Mouse (Mus musculus): ENCODE data around the gene Wfikkn1.

Gene Wfikkn1

GRCm38 (mm10) chr17:25880196-25880910 is at the start of gene Wfikkn1:
Gene Wfikkn1, minus strand, starts transcription at chr17:25880858.
- no peak for DNase-seq (ENCODE audit: low read depth, low spot score)

GRCm38 (mm10) chr17:25925348-25925747 is 44.7 kb upstream of the Wfikkn1 start:
- no peak for DNase-seq (ENCODE audit: low read depth, low spot score)

- no peak for DNase-seq (ENCODE audit: low read depth, low spot score)
Measured at GRCm38 (mm10) chr17:25922120-25922519, 41.5 kb upstream of the Wfikkn1 start.

GRCm38 (mm10) chr17:25919786-25920642 is 39.4 kb upstream of the Wfikkn1 start:
- DNase-seq (ENCODE audit: low read depth, low spot score) = peak; percentile 100

- peak; percentile 61 for DNase-seq (ENCODE audit: low read depth, low spot score)
Measured at GRCm38 (mm10) chr17:25919144-25919785, 38.6 kb upstream of the Wfikkn1 start, which contains the start of gene Rab40c. Gene Rab40c, minus strand, starts transcription at chr17:25919727.

GRCm38 (mm10) chr17:25918037-25918750 is 37.5 kb upstream of the Wfikkn1 start:
- no peak for DNase-seq (ENCODE audit: low read depth, low spot score)

- no peak for DNase-seq (ENCODE audit: low read depth, low spot score)
Measured at GRCm38 (mm10) chr17:25916931-25917647, 36.4 kb upstream of the Wfikkn1 start.

GRCm38 (mm10) chr17:25914295-25914694 is 33.6 kb upstream of the Wfikkn1 start:
- no peak for DNase-seq (ENCODE audit: low read depth, low spot score)

GRCm38 (mm10) chr17:25913877-25914275 is 33.2 kb upstream of the Wfikkn1 start:
- no peak for DNase-seq (ENCODE audit: low read depth, low spot score)

GRCm38 (mm10) chr17:25913186-25913876 is 32.7 kb upstream of the Wfikkn1 start:
- DNase-seq (ENCODE audit: low read depth, low spot score) = peak; percentile 24

GRCm38 (mm10) chr17:25911816-25912215 is 31.2 kb upstream of the Wfikkn1 start:
- no peak for DNase-seq (ENCODE audit: low read depth, low spot score)

- DNase-seq (ENCODE audit: low read depth, low spot score) = no peak
Measured at GRCm38 (mm10) chr17:25907640-25908039, 27.0 kb upstream of the Wfikkn1 start.

GRCm38 (mm10) chr17:25903061-25903460 is 22.4 kb upstream of the Wfikkn1 start:
- no peak for DNase-seq (ENCODE audit: low read depth, low spot score)

- peak; percentile 57 for DNase-seq (ENCODE audit: low read depth, low spot score)
Measured at GRCm38 (mm10) chr17:25900193-25900592, 19.5 kb upstream of the Wfikkn1 start.

GRCm38 (mm10) chr17:25895891-25896290 is 15.2 kb upstream of the Wfikkn1 start:
- DNase-seq (ENCODE audit: low read depth, low spot score) = no peak

GRCm38 (mm10) chr17:25895415-25895814 is 14.8 kb upstream of the Wfikkn1 start:
- no peak for DNase-seq (ENCODE audit: low read depth, low spot score)

GRCm38 (mm10) chr17:25893975-25894617 is 13.4 kb upstream of the Wfikkn1 start:
- peak; percentile 82 for DNase-seq (ENCODE audit: low read depth, low spot score)

- no peak for DNase-seq (ENCODE audit: low read depth, low spot score)
Measured at GRCm38 (mm10) chr17:25888837-25889236, 8.2 kb upstream of the Wfikkn1 start.

GRCm38 (mm10) chr17:25887467-25887866 is 6.8 kb upstream of the Wfikkn1 start:
- DNase-seq (ENCODE audit: low read depth, low spot score) = no peak

- DNase-seq (ENCODE audit: low read depth, low spot score) = no peak
Measured at GRCm38 (mm10) chr17:25886806-25887205, 6.1 kb upstream of the Wfikkn1 start.
